Mouse (Mus musculus): ENCODE data around the gene 4930578C19Rik. TPM values are rescaled to one million over a fixed set of nuclear protein-coding genes. Genes with fewer than 3 reads are reported as not detected.

The 4930578C19Rik gene
- 0.27 and 0.51 TPM in 2 replicates for polyA plus RNA-seq (2012; rRNA removed; ENCODE audit: low replicate concordance)

DNA sequence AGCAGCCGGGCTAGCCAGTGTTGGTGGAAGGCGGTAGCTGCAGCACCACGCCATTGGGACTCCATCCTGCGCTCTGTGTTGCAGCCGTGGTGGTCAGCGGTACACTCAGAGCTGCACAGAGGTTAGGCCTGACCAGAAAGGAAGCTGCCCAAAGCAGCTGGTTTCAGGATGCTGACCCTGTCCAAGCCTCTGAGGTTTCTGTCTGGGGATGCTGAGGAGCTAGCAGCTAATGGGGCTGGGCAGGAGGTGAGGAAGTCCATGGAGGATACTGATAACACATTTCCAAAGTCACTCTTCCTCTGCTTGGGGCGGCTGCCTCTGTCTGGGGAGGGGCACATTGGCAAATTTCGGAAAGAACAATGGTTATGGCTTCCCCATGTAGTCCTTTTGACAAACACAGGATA, at the start of gene 4930578C19Rik:
4930578C19Rik (minus strand) TSS at position 200 of the 404 bp plus-strand sequence.

